Mouse (Mus musculus) kidney, adult 9 months (tissue): Measurements from ENCODE around the gene Pabpn1.

Experiments
- DNase-seq: peaks from one replicate; pipeline ENCODE4 v3.0.0; 2022

The Pabpn1 gene

DNA sequence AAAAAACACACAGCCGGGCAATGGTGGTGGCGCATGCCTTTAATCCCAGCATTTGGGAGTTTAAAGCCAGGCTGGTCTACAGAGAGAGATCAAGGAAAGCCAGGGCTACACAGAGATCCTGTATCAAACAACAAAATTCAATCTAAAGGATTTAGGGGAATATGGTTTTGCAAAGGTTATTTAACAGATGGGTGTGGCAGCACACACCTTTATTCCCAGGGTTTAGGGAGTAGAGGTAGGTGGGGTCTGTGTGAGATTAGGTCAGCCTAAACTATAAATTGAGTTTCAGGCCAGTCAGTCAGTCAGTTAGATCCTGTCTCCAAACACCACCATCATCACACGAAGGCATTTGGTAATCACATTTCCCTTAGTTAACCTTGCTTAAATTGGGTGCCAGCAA, at the start of gene Pabpn1:
Pabpn1 (plus strand) TSS at position 301 of the 400 bp plus-strand sequence.
- DNase-seq = no peak

- DNase-seq = peak; percentile 71
Observed at GRCm38 (mm10) chr14:54843461-54843860, 48.8 kb upstream of the Pabpn1 start.

- no peak for DNase-seq
Observed at GRCm38 (mm10) chr14:54855726-54856125, 36.6 kb upstream of the Pabpn1 start.

- DNase-seq = no peak
Observed at GRCm38 (mm10) chr14:54856703-54857102, 35.6 kb upstream of the Pabpn1 start.

DNA sequence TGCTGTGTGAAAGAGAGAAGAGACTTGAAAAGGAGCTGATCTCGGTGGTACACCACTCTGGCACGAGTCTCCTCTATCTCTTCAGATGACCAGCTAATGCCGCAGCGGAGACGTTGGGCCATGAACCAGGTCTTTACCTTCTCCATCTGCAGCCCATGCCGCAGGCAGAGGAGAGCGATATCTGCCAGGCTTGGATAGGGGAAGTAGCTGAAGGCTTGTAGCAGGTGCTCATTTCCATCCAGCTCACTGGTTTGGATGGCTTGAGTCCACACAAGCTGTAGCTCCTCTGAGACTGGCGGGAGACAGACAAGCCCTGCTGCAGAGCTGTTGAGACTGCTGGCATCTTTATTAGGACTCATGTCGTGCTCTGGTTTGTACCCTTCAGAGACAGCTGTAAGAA, 34.4 kb upstream of the Pabpn1 start:
- no peak for DNase-seq

GRCm38 (mm10) chr14:54860511-54860910, 31.8 kb upstream of the Pabpn1 start:
- peak; percentile 73 for DNase-seq

DNA sequence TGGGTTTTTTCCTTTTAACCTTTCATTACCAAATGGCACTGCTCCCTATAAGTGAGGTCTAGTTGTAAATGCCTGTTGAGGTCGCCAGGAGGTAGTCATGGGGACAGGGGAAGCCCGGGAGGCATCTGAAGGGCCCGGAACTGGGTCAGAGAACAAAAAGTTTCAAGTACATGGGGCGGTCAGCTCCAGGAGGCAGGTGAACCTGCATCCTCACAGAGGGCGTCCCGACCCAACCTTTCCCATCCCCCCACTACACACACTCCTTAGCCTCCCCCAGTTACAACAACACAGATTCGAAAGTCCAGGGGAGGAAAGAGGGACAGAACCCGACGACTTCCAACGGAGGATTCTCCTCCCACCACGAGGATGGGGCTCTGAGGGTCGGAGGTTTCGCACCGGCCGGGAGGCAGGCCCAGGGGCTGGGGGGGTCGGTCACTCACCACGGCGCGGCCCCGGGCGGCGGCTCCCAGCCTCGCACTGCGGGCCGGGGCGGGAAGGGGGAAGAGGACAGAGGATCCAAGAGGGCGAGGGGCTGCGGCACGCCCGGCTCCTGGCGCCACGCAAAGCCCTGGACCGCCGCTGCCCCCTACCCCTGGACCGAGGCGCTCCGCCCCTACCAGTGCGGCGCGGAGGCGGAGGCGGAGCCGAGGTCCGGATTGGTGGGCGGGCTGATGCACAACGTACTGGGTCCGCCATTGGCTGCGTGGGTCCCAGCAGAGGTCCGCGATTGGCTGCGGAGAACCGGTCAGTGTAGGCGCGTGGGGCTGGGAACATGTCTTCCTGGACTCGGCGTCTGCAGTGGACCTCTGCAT, 28.6 kb upstream of the Pabpn1 start:
- DNase-seq = peak; percentile 94

- DNase-seq = no peak
Observed at GRCm38 (mm10) chr14:54864313-54865036, 27.8 kb upstream of the Pabpn1 start.

DNA sequence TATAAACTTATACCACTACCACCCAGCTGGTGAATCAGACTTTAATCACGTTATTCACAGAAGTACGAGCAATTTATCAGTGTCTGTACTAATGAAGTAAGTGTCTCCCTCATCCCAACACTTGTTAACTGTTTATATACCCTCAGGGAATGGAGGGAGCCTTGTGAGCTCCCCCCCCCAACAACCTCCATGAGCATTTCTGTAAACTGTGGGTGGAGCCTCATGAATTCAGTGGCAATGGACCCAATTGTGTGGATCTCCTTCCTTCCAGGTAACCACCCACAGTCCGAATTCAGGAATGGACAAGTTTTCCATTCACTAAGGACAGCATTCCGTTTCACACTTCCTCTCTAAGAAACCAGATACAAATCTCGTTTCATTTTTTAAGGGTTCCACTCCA, 26.7 kb upstream of the Pabpn1 start:
- DNase-seq = no peak

DNA sequence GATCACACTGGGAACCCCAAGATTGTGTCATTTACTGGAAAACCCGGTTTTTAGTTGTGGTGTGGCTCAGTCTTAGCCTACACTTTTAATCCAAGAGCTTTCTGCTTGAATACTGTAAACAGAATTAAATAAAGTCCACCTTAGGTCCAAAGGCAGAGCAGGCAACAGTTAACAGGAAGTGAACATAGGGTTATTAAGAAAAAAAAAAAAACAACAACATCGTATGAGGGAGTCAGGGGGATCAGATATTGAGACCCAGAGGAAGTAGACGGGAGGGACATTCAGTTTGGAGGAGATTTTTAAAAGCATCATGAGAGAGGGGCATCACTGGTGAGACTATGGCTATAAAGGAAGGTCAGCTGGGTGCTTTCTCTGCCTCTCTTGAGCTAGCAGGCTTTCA, 26.0 kb upstream of the Pabpn1 start:
- DNase-seq = no peak

DNA sequence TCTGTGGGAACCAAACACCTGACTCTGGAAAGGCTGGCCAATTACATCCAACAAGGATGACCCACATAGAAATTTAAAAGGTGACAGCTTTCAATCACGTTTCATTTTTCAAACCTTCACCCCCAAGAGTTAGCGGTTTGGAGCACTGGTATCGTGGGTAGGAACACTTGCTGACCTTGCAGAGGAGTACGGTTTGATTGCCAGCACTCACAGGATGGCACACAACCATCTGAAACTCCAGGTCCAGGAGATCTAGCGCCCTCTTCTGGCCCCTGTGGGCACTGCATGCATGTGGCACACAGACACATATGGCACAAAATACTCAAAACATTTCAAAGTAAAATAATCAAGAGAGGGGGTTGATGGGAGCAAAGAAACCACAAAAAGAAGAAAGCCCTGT, 25.4 kb upstream of the Pabpn1 start:
- DNase-seq = no peak

DNA sequence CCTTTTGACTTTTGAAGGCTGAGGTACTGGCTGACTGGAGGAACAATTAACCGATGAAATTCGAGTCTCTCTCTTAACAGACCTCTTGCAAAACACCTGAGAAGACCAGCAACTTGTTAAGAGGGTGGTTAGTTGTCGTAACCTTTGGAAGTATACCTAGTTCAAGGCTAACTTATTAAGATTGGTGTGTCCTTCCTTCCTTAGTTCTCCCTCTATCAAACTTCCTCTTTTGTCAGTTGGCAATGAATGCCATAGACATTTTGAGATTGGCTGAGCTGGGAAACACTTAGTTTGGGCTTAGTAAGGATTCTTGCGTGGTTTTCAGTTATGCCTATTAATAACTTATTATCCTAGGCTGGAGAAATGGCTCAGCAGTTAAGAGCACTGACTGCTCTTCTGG, 24.3 kb upstream of the Pabpn1 start:
- no peak for DNase-seq

DNA sequence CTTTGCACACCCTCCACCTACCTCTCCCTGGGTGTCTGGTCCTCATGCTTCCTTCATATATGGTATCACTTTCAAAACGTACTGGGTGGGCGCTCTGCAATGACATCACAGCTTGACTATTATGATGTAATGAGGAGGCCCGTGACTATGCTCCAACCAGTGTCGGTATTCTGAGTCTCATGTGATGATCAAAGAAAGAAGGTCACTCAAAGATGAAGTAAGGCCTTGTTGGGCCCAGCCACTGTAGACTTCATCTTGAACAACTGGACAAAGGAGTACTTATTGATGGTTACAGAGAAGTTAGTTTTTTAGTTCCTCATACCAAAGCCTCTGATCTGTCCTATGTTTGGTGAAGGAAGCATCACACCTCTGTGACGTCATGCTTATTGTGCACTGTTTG, 21.4 kb upstream of the Pabpn1 start, which contains the start of gene Homez:
Homez (minus strand) TSS at position 101 of the 400 bp plus-strand sequence.
- DNase-seq = no peak

DNA sequence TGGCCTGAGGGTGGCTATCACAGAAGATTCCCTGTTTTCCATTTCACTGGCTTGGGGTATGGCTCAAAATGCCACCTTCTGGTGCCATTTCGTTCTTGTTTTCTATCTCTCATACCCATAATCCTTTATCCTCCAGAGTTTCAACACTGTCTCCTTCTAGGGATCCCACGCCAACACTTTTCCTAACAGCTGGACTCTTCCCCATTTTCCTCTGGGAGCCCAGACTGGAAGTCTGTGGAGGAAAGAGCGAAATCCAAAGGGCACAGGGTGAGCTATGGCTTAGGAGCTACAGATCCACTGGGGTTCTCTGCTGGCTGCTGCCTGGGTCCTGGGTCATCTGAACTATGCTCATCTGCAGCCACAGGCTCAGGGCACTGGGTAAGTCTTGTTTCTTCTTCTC, 18.1 kb upstream of the Pabpn1 start:
- no peak for DNase-seq

- DNase-seq = peak; percentile 54
Observed at GRCm38 (mm10) chr14:54875844-54876538, 16.3 kb upstream of the Pabpn1 start.

- peak; percentile 92 for DNase-seq
Observed at GRCm38 (mm10) chr14:54876539-54877047, 15.7 kb upstream of the Pabpn1 start.

GRCm38 (mm10) chr14:54877048-54877715, 15.1 kb upstream of the Pabpn1 start, which contains the start of gene Ppp1r3e:
Gene Ppp1r3e (minus strand): TSS chr14:54877550.
- peak; percentile 74 for DNase-seq

DNA sequence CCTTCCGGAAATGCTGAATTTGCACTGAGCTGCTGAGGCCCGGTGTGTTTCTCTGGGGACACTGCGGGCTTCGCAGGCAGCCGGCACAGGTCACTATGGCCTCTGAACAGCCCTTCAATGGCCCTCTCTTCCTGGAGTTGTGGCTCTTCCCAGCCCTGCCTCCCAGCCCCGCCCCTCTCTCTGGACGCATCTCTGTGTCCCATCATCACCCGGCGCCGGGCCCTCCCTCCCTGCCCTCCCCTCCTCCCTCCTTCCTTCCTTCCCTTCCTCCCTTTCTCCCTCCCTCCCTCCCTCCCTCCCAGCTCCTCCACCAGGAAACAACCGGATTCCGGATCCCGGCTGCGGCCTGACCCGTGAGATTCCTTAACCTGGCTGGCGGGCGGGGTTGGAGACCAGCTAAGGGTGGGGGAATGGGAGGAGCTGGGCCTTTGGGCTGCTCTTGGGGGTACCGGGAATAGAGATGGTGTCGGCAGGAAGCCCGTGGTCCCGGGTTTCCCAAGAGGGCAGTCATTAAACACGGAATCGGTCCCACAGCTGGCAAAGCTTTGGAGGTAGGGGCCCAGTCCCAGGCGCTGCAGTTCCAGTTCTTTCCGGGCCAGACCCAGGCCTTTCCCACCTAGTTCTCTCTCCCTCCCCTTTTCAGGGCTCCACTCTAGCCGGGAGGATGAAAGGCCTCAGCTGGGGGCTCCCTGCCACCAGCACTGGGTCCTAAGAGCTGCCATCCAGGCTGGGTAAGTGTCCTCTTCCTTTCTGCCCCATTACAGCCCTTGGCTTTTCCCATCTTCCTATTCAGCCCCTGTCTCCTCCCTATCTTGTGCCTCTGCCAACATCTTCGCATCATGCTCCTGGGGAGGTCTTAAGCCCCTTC, 8.9 kb upstream of the Pabpn1 start, which contains the start of the genes Bcl2l2 and Gm20521:
Bcl2l2 (plus strand) TSS at position 224 of the 868 bp plus-strand sequence.
Gm20521 (plus strand) TSS at position 288 of the 868 bp plus-strand sequence.
- peak; percentile 86 for DNase-seq

- no peak for DNase-seq
Observed at GRCm38 (mm10) chr14:54884022-54884712, 8.1 kb upstream of the Pabpn1 start.

DNA sequence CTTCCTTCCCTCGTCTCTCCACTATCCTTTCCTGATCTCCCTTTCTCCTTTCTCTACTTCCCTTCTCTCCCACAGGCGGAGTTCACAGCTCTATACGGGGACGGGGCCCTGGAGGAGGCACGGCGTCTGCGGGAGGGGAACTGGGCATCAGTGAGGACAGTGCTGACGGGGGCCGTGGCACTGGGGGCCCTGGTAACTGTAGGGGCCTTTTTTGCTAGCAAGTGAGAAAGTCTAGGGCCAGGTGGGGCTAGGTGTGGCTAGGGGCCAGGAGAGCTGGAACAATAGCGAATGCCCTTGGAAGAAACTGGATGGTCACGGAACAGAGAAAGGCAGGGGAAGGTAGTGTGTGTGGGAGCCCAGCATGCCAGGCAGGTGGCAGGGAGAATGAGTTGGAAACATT, 7.0 kb upstream of the Pabpn1 start:
- DNase-seq = no peak
